Mouse (Mus musculus) cortical plate, adult 2 months (tissue): Measurements from ENCODE around the gene Tomm20. TPM values are rescaled to one million over a fixed set of nuclear protein-coding genes. Genes with fewer than 3 reads are reported as not detected.
"Not testable (repeated sequence)": the region's sequence is repeated elsewhere in the genome, so short reads cannot be mapped to it uniquely, and the experiment has no call there.

ENCODE experiments used
- H3K27ac ChIP-seq: fragments of 200-500 bp; 2 replicates; pipeline ENCODE4 v1.5.1; 2012; ENCODE audit warnings: low read length, control low read depth, inconsistent platforms; ENCODE audit not compliant: insufficient read depth
- H3K4me1 ChIP-seq: fragments of 200-500 bp; 2 replicates; pipeline ENCODE4 v1.6.1; 2011; ENCODE audit warnings: low read length; ENCODE audit not compliant: control insufficient read depth, insufficient read depth
- H3K4me3 ChIP-seq: fragments of 200-500 bp; 2 replicates; pipeline ENCODE4 v1.5.1; 2011; ENCODE audit warnings: mild to moderate bottlenecking, low read length, control low read depth; ENCODE audit not compliant: insufficient read depth
- CTCF ChIP-seq: fragments of 200-500 bp; IDR thresholded peaks from 2 replicates; pipeline ENCODE4 v1.5.1; 2011; ENCODE audit warnings: mild to moderate bottlenecking, control low read depth, low read length; ENCODE audit not compliant: insufficient read depth; ENCODE audit errors: extremely low read depth
- POLR2A ChIP-seq: fragments of 200-500 bp; IDR thresholded peaks from 2 replicates; pipeline ENCODE4 v1.6.1; 2011; ENCODE audit warnings: mild to moderate bottlenecking, low read length, control low read depth; ENCODE audit not compliant: insufficient read depth; ENCODE audit errors: extremely low read depth
- polyA plus RNA-seq: library from polyadenylated mRNA; depleted of rRNA; stranded (reverse); fragments of >200 nt; gene quantifications from 2 replicates; pipeline ENCODE4 v1.2.3, GENCODE M21; 2012

Gene Tomm20
- polyA plus RNA-seq, 1 experiment, result 113 TPM

GRCm38 (mm10) chr8:126914609-126915375 lies 30.9 kb downstream of the Tomm20 start:
- TF ChIP-seq POLR2A, result no peak
- TF ChIP-seq CTCF, result no peak
- H3K27ac ChIP-seq, result no peak overlapping the region
- peaks cover 2% of the 10 kb centered on the region for H3K4me1 ChIP-seq
- H3K4me3 ChIP-seq, result no peak overlapping the region

DNA sequence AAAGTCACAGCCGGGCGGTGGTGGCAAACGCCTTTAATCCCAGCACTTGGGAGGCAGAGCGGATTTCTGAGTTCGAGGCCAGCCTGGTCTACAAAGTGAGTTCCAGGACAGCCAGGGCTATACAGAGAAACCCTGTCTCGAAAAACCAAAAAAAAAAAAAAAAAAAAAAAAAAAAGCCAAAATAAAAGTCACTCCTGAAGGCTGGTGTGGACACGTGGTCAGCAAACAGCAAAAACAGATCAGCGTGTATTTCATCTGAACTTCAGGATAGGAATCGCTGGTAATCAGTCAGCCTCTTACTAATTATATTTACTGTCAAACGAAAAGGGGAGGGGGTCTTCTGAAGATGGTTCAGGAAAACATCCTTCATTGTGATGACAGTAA lies 31.5 kb downstream of the Tomm20 start:
- not testable (repeated sequence) for H3K4me3 ChIP-seq, H3K27ac ChIP-seq

DNA sequence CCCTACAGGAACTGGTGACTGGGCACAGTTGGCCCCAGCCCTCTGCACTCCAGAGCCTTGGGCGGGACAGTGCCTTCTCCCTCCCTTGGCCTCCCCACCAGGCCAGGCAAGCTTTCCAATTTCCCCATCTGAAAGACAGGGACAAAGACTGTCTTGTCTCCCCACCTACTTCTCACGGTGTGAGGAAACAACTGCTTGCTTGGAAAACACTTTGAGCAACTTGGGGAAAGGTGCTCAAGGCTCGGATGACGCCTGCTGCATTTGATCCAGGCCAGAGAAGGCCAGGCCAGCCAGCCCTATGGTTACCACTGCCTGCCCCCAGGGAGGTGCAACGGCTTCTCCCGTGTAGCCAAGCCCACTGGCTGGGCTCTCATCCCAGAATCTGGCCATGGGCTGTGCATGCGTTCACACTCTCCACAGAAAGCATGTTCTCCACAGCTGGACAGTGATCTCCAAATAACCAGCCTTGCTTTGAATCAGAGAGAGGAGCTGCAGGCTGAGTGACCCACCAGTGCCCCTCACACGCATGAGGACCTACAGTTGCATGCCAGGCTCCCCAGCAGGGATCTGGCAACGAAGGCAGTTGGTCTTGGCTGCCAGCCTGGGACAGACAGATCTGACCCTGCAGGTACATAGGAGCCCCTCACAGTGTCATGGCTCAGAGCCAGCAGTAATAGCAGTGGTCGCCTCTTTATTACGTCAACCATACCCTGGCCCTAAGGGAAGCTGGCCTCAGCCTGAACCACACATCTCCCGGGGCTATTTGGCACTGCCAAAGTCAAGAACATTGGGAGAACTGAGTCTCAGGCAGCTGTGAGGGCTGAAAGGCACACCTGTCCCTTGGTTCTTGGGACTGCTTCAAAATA lies 32.2 kb downstream of the Tomm20 start:
- Histone ChIP-seq H3K4me3 (no peak overlapping the region), H3K4me1 (peaks cover 2% of the 10 kb centered on the region), H3K27ac (no peak overlapping the region)
- TF ChIP-seq POLR2A, result no peak
- no peak for TF ChIP-seq CTCF

More for the DNA sequence above, 31.5 kb downstream of the Tomm20 start:
- not testable (repeated sequence) for H3K4me1 ChIP-seq

- Histone ChIP-seq H3K4me1 (no peaks in the 10 kb centered on the region), H3K27ac (no peak overlapping the region), H3K4me3 (no peak overlapping the region)
- no peak for TF ChIP-seq POLR2A
- no peak for TF ChIP-seq CTCF
Measured at GRCm38 (mm10) chr8:126909371-126909802, 36.3 kb downstream of the Tomm20 start.

GRCm38 (mm10) chr8:126908805-126909204 lies 36.8 kb downstream of the Tomm20 start:
- TF ChIP-seq CTCF (no peak), POLR2A (no peak)
- H3K4me1 ChIP-seq, result no peaks in the 10 kb centered on the region
- H3K4me3 ChIP-seq, result no peak overlapping the region
- no peak overlapping the region for H3K27ac ChIP-seq

DNA sequence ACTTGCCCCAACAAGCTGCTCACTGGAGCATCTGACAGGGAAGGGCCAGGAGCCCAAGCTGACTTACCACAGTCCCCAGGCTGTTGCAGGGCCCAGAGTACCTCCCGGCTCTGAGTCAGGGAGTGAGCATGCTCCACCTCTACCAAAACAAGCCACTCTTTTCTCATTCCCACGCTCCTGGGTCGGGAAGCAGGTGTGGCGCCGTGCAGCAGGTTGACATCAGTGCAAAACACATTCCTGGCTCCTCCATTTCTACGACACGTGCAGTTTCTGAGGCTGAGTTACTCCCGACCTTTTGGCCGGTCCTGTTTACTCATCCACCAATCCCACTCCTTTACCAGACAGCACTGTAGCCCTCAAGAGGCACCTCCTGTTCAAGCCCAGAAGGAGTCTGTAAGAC lies 37.7 kb downstream of the Tomm20 start:
- H3K27ac ChIP-seq, result no peak overlapping the region
- H3K4me1 ChIP-seq, result no peaks in the 10 kb centered on the region
- TF ChIP-seq POLR2A, result no peak
- TF ChIP-seq CTCF, result no peak
- H3K4me3 ChIP-seq, result no peak overlapping the region

GRCm38 (mm10) chr8:126907374-126907773 lies 38.3 kb downstream of the Tomm20 start:
- Histone ChIP-seq H3K4me3 (no peak overlapping the region), H3K27ac (no peak overlapping the region), H3K4me1 (no peaks in the 10 kb centered on the region)
- TF ChIP-seq POLR2A (no peak), CTCF (no peak; the same call in 1 of the 2 replicates)

DNA sequence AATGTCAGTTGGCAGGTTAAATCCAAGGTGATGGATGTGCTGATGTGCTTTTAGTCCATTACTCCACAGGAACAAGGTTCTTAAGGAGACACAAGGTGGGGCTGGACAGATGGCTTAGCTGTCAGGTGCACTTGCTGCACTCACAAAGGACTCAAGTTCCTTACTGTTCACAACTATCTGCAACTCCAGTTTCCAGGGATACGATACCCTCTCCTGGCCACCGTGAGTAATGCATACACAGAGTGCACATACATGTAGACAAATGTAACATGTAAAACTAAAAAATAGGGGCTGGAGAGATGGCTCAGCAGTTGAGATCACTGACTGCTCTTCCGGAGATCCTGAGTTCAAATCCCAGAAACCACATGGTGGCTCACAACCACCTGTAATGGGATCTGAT lies 40.3 kb downstream of the Tomm20 start:
- TF ChIP-seq CTCF, result no peak
- TF ChIP-seq POLR2A, result no peak
- Histone ChIP-seq H3K4me3 (no peak overlapping the region), H3K27ac (no peak overlapping the region), H3K4me1 (no peaks in the 10 kb centered on the region)

- TF ChIP-seq POLR2A (no peak), CTCF (no peak)
- Histone ChIP-seq H3K27ac (no peak overlapping the region), H3K4me1 (no peaks in the 10 kb centered on the region), H3K4me3 (no peak overlapping the region)
Measured at GRCm38 (mm10) chr8:126903927-126904326, 41.7 kb downstream of the Tomm20 start.
